Mouse (Mus musculus): ENCODE measurements at regions not wholly inside any gene's neighbourhood (a gene's known extent, or its start where the extent isn't known, plus 50 kb on each side); places are given as distances from the start of the nearest gene placed in this dataset.

- DNase-seq = peak; percentile 57
- 29% methylated on average over 11 of the region's 11 CpGs for WGBS
- TF ChIP-seq CTCF (IDR thresholded peaks at IDR 0.05; ENCODE audit: insufficient read depth, low read length) (no peak), POLR2A (IDR thresholded peaks at IDR 0.05; ENCODE audit: borderline replicate concordance, extremely low read depth, low read depth, low read length) (no peak)
- H3K4me3 ChIP-seq (replicated peaks; ENCODE audit: extremely low read depth, low read depth, low read length) = no peak overlapping the region
- peaks cover 2% of the 10 kb centered on the region; the same call in 1 of the 2 replicates for H3K4me1 ChIP-seq (ENCODE audit: control insufficient read depth, insufficient read depth, low read length)
Observed at GRCm38 (mm10) chr13:35469361-35470198, 190.1 kb upstream of the Cdyl start.

GRCm38 (mm10) chr13:35478226-35478625 is 181.4 kb upstream of the Cdyl start:
- no peak for DNase-seq
- Histone ChIP-seq H3K4me1 (ENCODE audit: control insufficient read depth, insufficient read depth, low read length) (no peaks in the 10 kb centered on the region), H3K4me3 (replicated peaks; ENCODE audit: extremely low read depth, low read depth, low read length) (no peak overlapping the region)
- 49% methylated on average over 2 of the region's 2 CpGs for WGBS
- TF ChIP-seq POLR2A (IDR thresholded peaks at IDR 0.05; ENCODE audit: borderline replicate concordance, extremely low read depth, low read depth, low read length) (no peak), CTCF (IDR thresholded peaks at IDR 0.05; ENCODE audit: insufficient read depth, low read length) (no peak)

GRCm38 (mm10) chr13:35482340-35482739 is 177.3 kb upstream of the Cdyl start:
- DNase-seq = no peak
- WGBS = 78% methylated on average over 4 of the region's 4 CpGs
- TF ChIP-seq POLR2A (IDR thresholded peaks at IDR 0.05; ENCODE audit: borderline replicate concordance, extremely low read depth, low read depth, low read length) = no peak
- TF ChIP-seq CTCF (IDR thresholded peaks at IDR 0.05; ENCODE audit: insufficient read depth, low read length) = no peak
- no peaks in the 10 kb centered on the region for H3K4me1 ChIP-seq (ENCODE audit: control insufficient read depth, insufficient read depth, low read length)
- no peak overlapping the region for H3K4me3 ChIP-seq (replicated peaks; ENCODE audit: extremely low read depth, low read depth, low read length)

- no peak overlapping the region for H3K4me3 ChIP-seq (replicated peaks; ENCODE audit: extremely low read depth, low read depth, low read length)
- 59% methylated on average over 4 of the region's 4 CpGs for WGBS
- no peak for TF ChIP-seq CTCF (IDR thresholded peaks at IDR 0.05; ENCODE audit: insufficient read depth, low read length)
- TF ChIP-seq POLR2A (IDR thresholded peaks at IDR 0.05; ENCODE audit: borderline replicate concordance, extremely low read depth, low read depth, low read length) = no peak
- H3K4me1 ChIP-seq (ENCODE audit: control insufficient read depth, insufficient read depth, low read length) = no peaks in the 10 kb centered on the region
- peak; percentile 54 for DNase-seq
Observed at GRCm38 (mm10) chr13:35486125-35486524, 173.5 kb upstream of the Cdyl start.

- TF ChIP-seq CTCF (IDR thresholded peaks at IDR 0.05; ENCODE audit: insufficient read depth, low read length) (no peak), POLR2A (IDR thresholded peaks at IDR 0.05; ENCODE audit: borderline replicate concordance, extremely low read depth, low read depth, low read length) (no peak)
Observed at GRCm38 (mm10) chr13:35499776-35500175, 159.9 kb upstream of the Cdyl start.

GRCm38 (mm10) chr13:35500891-35501290 is 158.7 kb upstream of the Cdyl start:
- H3K4me1 ChIP-seq (ENCODE audit: control insufficient read depth, insufficient read depth, low read length) = no peaks in the 10 kb centered on the region
- no peak for DNase-seq
- WGBS = 63% methylated on average over 5 of the region's 5 CpGs
- TF ChIP-seq POLR2A (IDR thresholded peaks at IDR 0.05; ENCODE audit: borderline replicate concordance, extremely low read depth, low read depth, low read length) (no peak), CTCF (IDR thresholded peaks at IDR 0.05; ENCODE audit: insufficient read depth, low read length) (no peak)
- no peak overlapping the region for H3K4me3 ChIP-seq (replicated peaks; ENCODE audit: extremely low read depth, low read depth, low read length)

More at GRCm38 (mm10) chr13:35499776-35500175, 159.9 kb upstream of the Cdyl start:
- 86% methylated on average over 2 of the region's 2 CpGs for WGBS
- H3K4me3 ChIP-seq (replicated peaks; ENCODE audit: extremely low read depth, low read depth, low read length) = no peak overlapping the region
- H3K4me1 ChIP-seq (ENCODE audit: control insufficient read depth, insufficient read depth, low read length) = no peaks in the 10 kb centered on the region
- no peak for DNase-seq

- no peaks in the 10 kb centered on the region for H3K4me1 ChIP-seq (ENCODE audit: control insufficient read depth, insufficient read depth, low read length)
- DNase-seq = no peak
- H3K4me3 ChIP-seq (replicated peaks; ENCODE audit: extremely low read depth, low read depth, low read length) = no peak overlapping the region
- TF ChIP-seq CTCF (IDR thresholded peaks at IDR 0.05; ENCODE audit: insufficient read depth, low read length) (no peak), POLR2A (IDR thresholded peaks at IDR 0.05; ENCODE audit: borderline replicate concordance, extremely low read depth, low read depth, low read length) (no peak)
- 66% methylated on average over 11 of the region's 11 CpGs for WGBS
Observed at GRCm38 (mm10) chr13:35501351-35502146, 158.1 kb upstream of the Cdyl start.

- Histone ChIP-seq H3K4me3 (replicated peaks; ENCODE audit: extremely low read depth, low read depth, low read length) (no peak overlapping the region), H3K4me1 (ENCODE audit: control insufficient read depth, insufficient read depth, low read length) (no peaks in the 10 kb centered on the region)
- 52% methylated on average over 5 of the region's 5 CpGs for WGBS
- TF ChIP-seq CTCF (IDR thresholded peaks at IDR 0.05; ENCODE audit: insufficient read depth, low read length) = no peak
- TF ChIP-seq POLR2A (IDR thresholded peaks at IDR 0.05; ENCODE audit: borderline replicate concordance, extremely low read depth, low read depth, low read length) = no peak
- no peak for DNase-seq
Observed at GRCm38 (mm10) chr13:35502147-35502522, 157.5 kb upstream of the Cdyl start.

GRCm38 (mm10) chr13:35503362-35503821 is 156.2 kb upstream of the Cdyl start:
- WGBS = 57% methylated on average over 17 of the region's 17 CpGs
- Histone ChIP-seq H3K4me3 (replicated peaks; ENCODE audit: extremely low read depth, low read depth, low read length) (no peak overlapping the region), H3K4me1 (ENCODE audit: control insufficient read depth, insufficient read depth, low read length) (no peaks in the 10 kb centered on the region)
- no peak for DNase-seq
- TF ChIP-seq CTCF (IDR thresholded peaks at IDR 0.05; ENCODE audit: insufficient read depth, low read length) = no peak
- no peak for TF ChIP-seq POLR2A (IDR thresholded peaks at IDR 0.05; ENCODE audit: borderline replicate concordance, extremely low read depth, low read depth, low read length)

All from lung, adult 2 months (tissue).